Mouse (Mus musculus) CH12.LX (cell line): ENCODE data around the gene Pdzd3. TPM values are rescaled to one million over a fixed set of nuclear protein-coding genes. Genes with fewer than 3 reads are reported as not detected.

Experiments
- DNase-seq: peaks from one replicate; pipeline ENCODE4 v3.0.0-alpha.2; 2013; ENCODE audit errors: extremely low read depth
- H3K27ac ChIP-seq: 2 replicates; pipeline ENCODE4 v1.5.1; 2012; ENCODE audit warnings: low read depth, mild to moderate bottlenecking, control low read depth, moderate library complexity; ENCODE audit not compliant: insufficient read depth
- H3K27me3 ChIP-seq: replicated peaks from 2 replicates; pipeline ENCODE3; 2012; ENCODE audit warnings: inconsistent platforms
- H3K36me3 ChIP-seq, 2 experiments: replicated peaks in 1 of 2; 2 replicates each; pipeline versions ENCODE3 to v1.6.1; 2012; ENCODE audit warnings: inconsistent platforms in 1 of 2, low read length in 1 of 2, mild to moderate bottlenecking in 1 of 2, mixed read lengths in 1 of 2, moderate library complexity in 1 of 2; ENCODE audit not compliant: control insufficient read depth in 1 of 2, insufficient read depth in 1 of 2
- H3K4me1 ChIP-seq, 2 experiments: 2 replicates each; pipeline ENCODE4 v1.6.1; 2012; ENCODE audit warnings: inconsistent platforms in 1 of 2, moderate library complexity in 1 of 2; ENCODE audit not compliant: insufficient read depth in 2 of 2, control insufficient read depth in 1 of 2
- H3K4me2 ChIP-seq: 2 replicates; pipeline ENCODE4 v1.6.1; 2012; ENCODE audit warnings: low read depth, mild to moderate bottlenecking, control low read depth; ENCODE audit not compliant: poor library complexity, insufficient read depth, severe bottlenecking
- H3K4me3 ChIP-seq, 3 experiments: fragments of 150-350 bp in 1 of 3; sonication (generic) in 1 of 3; replicated peaks in 1 of 3; 2 replicates each; pipeline versions ENCODE3 to v1.5.1; 2011 to 2012; ENCODE audit warnings: low read depth in 2 of 3, low read length in 2 of 3, mild to moderate bottlenecking in 2 of 3, moderate library complexity in 2 of 3, control low read depth in 1 of 3, improper control_type of control experiment in 1 of 3, inconsistent platforms in 1 of 3, mixed read lengths in 1 of 3; ENCODE audit not compliant: poor library complexity in 1 of 3
- H3K79me2 ChIP-seq: replicated peaks from 2 replicates; pipeline ENCODE4 v1.6.1; 2012; ENCODE audit warnings: mild to moderate bottlenecking, moderate library complexity; ENCODE audit not compliant: control insufficient read depth, poor library complexity, insufficient read depth, severe bottlenecking; ENCODE audit errors: extremely low read depth
- H3K9ac ChIP-seq: 2 replicates; pipeline ENCODE4 v1.6.1; 2012; ENCODE audit warnings: low read depth, mild to moderate bottlenecking, control low read depth, moderate library complexity; ENCODE audit not compliant: insufficient read depth
- H3K9me3 ChIP-seq: replicated peaks from 2 replicates; pipeline ENCODE3; 2012; ENCODE audit warnings: low read length, inconsistent platforms, mixed read lengths
- BHLHE40 ChIP-seq: IDR thresholded peaks from 2 replicates; pipeline ENCODE4 v1.6.1; 2011; ENCODE audit warnings: mild to moderate bottlenecking, low read depth, low read length, improper control_type of control experiment
- CHD1 ChIP-seq: IDR thresholded peaks from 2 replicates; pipeline ENCODE4 v1.6.1; 2012; ENCODE audit warnings: low read depth, low read length, improper control_type of control experiment, inconsistent platforms
- CHD2 ChIP-seq: IDR thresholded peaks from 2 replicates; pipeline ENCODE4 v1.6.1; 2011; ENCODE audit warnings: low read length, improper control_type of control experiment
- CTCF ChIP-seq, 2 experiments: IDR thresholded peaks in 1 of 2; conservative IDR thresholded peaks in 1 of 2; 2 replicates each; pipeline ENCODE4 v1.5.1; 2011 to 2012; ENCODE audit warnings: low read depth in 2 of 2, low read length in 2 of 2, improper control_type of control experiment in 1 of 2, inconsistent platforms in 1 of 2, mild to moderate bottlenecking in 1 of 2, moderate library complexity in 1 of 2
- E2F4 ChIP-seq: IDR thresholded peaks from 2 replicates; pipeline ENCODE4 v1.6.1; 2011; ENCODE audit warnings: low read depth, low read length, improper control_type of control experiment; ENCODE audit not compliant: insufficient replicate concordance
- ELF1 ChIP-seq: IDR thresholded peaks from 2 replicates; pipeline ENCODE4 v1.6.1; 2014; ENCODE audit warnings: low read depth, mild to moderate bottlenecking, inconsistent platforms, low read length, improper control_type of control experiment
- EP300 ChIP-seq: IDR thresholded peaks from 2 replicates; pipeline ENCODE4 v1.6.1; 2011; ENCODE audit warnings: low read length, improper control_type of control experiment
- ETS1 ChIP-seq: conservative IDR thresholded peaks from 2 replicates; pipeline ENCODE4 v1.6.1; 2012; ENCODE audit warnings: low read depth, mild to moderate bottlenecking, inconsistent platforms, low read length, improper control_type of control experiment, moderate library complexity
- GABPA ChIP-seq: IDR thresholded peaks from 2 replicates; pipeline ENCODE4 v1.6.1; 2012; ENCODE audit warnings: low read depth, low read length, improper control_type of control experiment, inconsistent platforms; ENCODE audit not compliant: insufficient replicate concordance
- IRF4 ChIP-seq: IDR thresholded peaks from 2 replicates; pipeline ENCODE4 v1.6.1; 2014; ENCODE audit warnings: low read depth, mild to moderate bottlenecking, inconsistent platforms, low read length, improper control_type of control experiment
- JUN ChIP-seq: IDR thresholded peaks from 2 replicates; pipeline ENCODE4 v1.6.1; 2011; ENCODE audit warnings: low read depth, mild to moderate bottlenecking, low read length, improper control_type of control experiment, moderate library complexity; ENCODE audit not compliant: insufficient read depth
- JUND ChIP-seq: conservative IDR thresholded peaks from 2 replicates; pipeline ENCODE4 v1.6.1; 2011; ENCODE audit warnings: low read depth, low read length, improper control_type of control experiment
- KAT2A ChIP-seq: IDR thresholded peaks from 2 replicates; pipeline ENCODE4 v1.6.1; 2012; ENCODE audit warnings: low read length, improper control_type of control experiment, inconsistent platforms; ENCODE audit not compliant: insufficient replicate concordance
- MAFK ChIP-seq: IDR thresholded peaks from 2 replicates; pipeline ENCODE4 v1.6.1; 2011; ENCODE audit warnings: low read length, improper control_type of control experiment; ENCODE audit not compliant: insufficient replicate concordance
- MAX ChIP-seq: IDR thresholded peaks from 2 replicates; pipeline ENCODE4 v1.6.1; 2011; ENCODE audit warnings: low read length, improper control_type of control experiment
- MAZ ChIP-seq: IDR thresholded peaks from 2 replicates; pipeline ENCODE4 v1.6.1; 2012; ENCODE audit warnings: low read depth, mild to moderate bottlenecking, inconsistent platforms, low read length, improper control_type of control experiment, moderate library complexity
- MEF2A ChIP-seq: IDR thresholded peaks from 2 replicates; pipeline ENCODE4 v1.6.1; 2014; ENCODE audit warnings: low read depth, mild to moderate bottlenecking, inconsistent platforms, low read length, improper control_type of control experiment, borderline replicate concordance
- MXI1 ChIP-seq: IDR thresholded peaks from 2 replicates; pipeline ENCODE4 v1.6.1; 2011; ENCODE audit warnings: mild to moderate bottlenecking, low read depth, low read length, improper control_type of control experiment
- MYC ChIP-seq: IDR thresholded peaks from 2 replicates; pipeline ENCODE4 v1.6.1; 2011; ENCODE audit warnings: low read depth, mild to moderate bottlenecking, improper control_type of control experiment, low read length
- NELFE ChIP-seq: IDR thresholded peaks from 2 replicates; pipeline ENCODE4 v1.6.1; 2011; ENCODE audit warnings: low read depth, low read length, improper control_type of control experiment
- NRF1 ChIP-seq: IDR thresholded peaks from 2 replicates; pipeline ENCODE4 v1.6.1; 2014; ENCODE audit warnings: low read depth, mild to moderate bottlenecking, inconsistent platforms, low read length, improper control_type of control experiment, moderate library complexity
- PAX5 ChIP-seq: IDR thresholded peaks from 2 replicates; pipeline ENCODE4 v1.6.1; 2012; ENCODE audit warnings: low read length, inconsistent platforms, mixed read lengths
- POLR2A ChIP-seq: IDR thresholded peaks from 2 replicates; pipeline ENCODE4 v1.6.1; 2011; ENCODE audit warnings: low read depth, mild to moderate bottlenecking, improper control_type of control experiment, low read length
- POLR2AphosphoS2 ChIP-seq: IDR thresholded peaks from 2 replicates; pipeline ENCODE4 v1.6.1; 2011; ENCODE audit warnings: low read depth, low read length, improper control_type of control experiment
- RAD21 ChIP-seq: IDR thresholded peaks from 2 replicates; pipeline ENCODE4 v1.6.1; 2011; ENCODE audit warnings: low read depth, mild to moderate bottlenecking, low read length, improper control_type of control experiment, moderate library complexity
- RCOR1 ChIP-seq: conservative IDR thresholded peaks from 2 replicates; pipeline ENCODE4 v1.6.1; 2012; ENCODE audit warnings: low read depth, mild to moderate bottlenecking, inconsistent platforms, low read length, improper control_type of control experiment
- SIN3A ChIP-seq: IDR thresholded peaks from 2 replicates; pipeline ENCODE4 v1.6.1; 2012; ENCODE audit warnings: low read length, improper control_type of control experiment, inconsistent platforms
- SMC3 ChIP-seq: IDR thresholded peaks from 2 replicates; pipeline ENCODE4 v1.6.1; 2011; ENCODE audit warnings: low read depth, low read length, improper control_type of control experiment
- TBP ChIP-seq: conservative IDR thresholded peaks from 2 replicates; pipeline ENCODE4 v1.6.1; 2011; ENCODE audit warnings: low read depth, low read length, improper control_type of control experiment
- TCF12 ChIP-seq: IDR thresholded peaks from 2 replicates; pipeline ENCODE4 v1.6.1; 2014; ENCODE audit warnings: low read depth, mild to moderate bottlenecking, inconsistent platforms, low read length, improper control_type of control experiment
- UBTF ChIP-seq: IDR thresholded peaks from 2 replicates; pipeline ENCODE4 v1.6.1; 2012; ENCODE audit warnings: low read depth, mild to moderate bottlenecking, inconsistent platforms, low read length, improper control_type of control experiment, moderate library complexity
- USF1 ChIP-seq: IDR thresholded peaks from 2 replicates; pipeline ENCODE4 v1.6.1; 2014; ENCODE audit warnings: low read depth, mild to moderate bottlenecking, inconsistent platforms, low read length, improper control_type of control experiment
- USF2 ChIP-seq: conservative IDR thresholded peaks from 2 replicates; pipeline ENCODE4 v1.6.1; 2011; ENCODE audit warnings: low read depth, low read length, improper control_type of control experiment
- ZC3H11A ChIP-seq: IDR thresholded peaks from 2 replicates; pipeline ENCODE4 v1.6.1; 2012; ENCODE audit warnings: low read depth, mild to moderate bottlenecking, inconsistent platforms, low read length, improper control_type of control experiment
- ZKSCAN1 ChIP-seq: IDR thresholded peaks from 2 replicates; pipeline ENCODE4 v1.6.1; 2012; ENCODE audit warnings: low read depth, inconsistent platforms, low read length, improper control_type of control experiment, borderline replicate concordance
- ZMIZ1 ChIP-seq: IDR thresholded peaks from 2 replicates; pipeline ENCODE4 v1.6.1; 2012; ENCODE audit warnings: low read depth, mild to moderate bottlenecking, inconsistent platforms, low read length, improper control_type of control experiment
- ZNF384 ChIP-seq: IDR thresholded peaks from 2 replicates; pipeline ENCODE4 v1.6.1; 2012; ENCODE audit warnings: low read depth, low read length, improper control_type of control experiment, inconsistent platforms
- dilution Hi-C: fragments of 300-500 bp; cut with MboI; formaldehyde crosslinking; loops from 2 replicates; pipeline ENCODE4 v1.14.3; 2020; ENCODE audit warnings: low sequenced_read_pairs; ENCODE audit not compliant: extremely low pct_unique_long_range_greater_than_20kb, extremely low pct_ligation_motif_present
- in situ Hi-C: fragments of 300-500 bp; cut with MboI; formaldehyde crosslinking; loops from 3 replicates; pipeline ENCODE4 v1.14.3; 2019; ENCODE audit warnings: low sequenced_read_pairs, low pct_ligation_motif_present, low pct_unique_long_range_greater_than_20kb, mixed read lengths
- polyA plus RNA-seq: library from polyadenylated mRNA; unstranded; fragments of >175 nt; gene quantifications from 2 replicates; pipeline ENCODE4 v1.2.1, GENCODE M21; 2012; ENCODE audit warnings: low read depth; ENCODE audit not compliant: insufficient read length
- total RNA-seq, 2 experiments: library from RNA; depleted of rRNA; stranded (reverse); fragments of 300-350 nt in 1 of 2; fragments of >200 nt in 1 of 2; gene quantifications; 2 replicates each; pipeline ENCODE4 v1.2.3; 2012 to 2014

Gene Pdzd3
- total and polyA plus RNA-seq, 3 experiments, result 0.09 to 0.21 (median 0.13) TPM

GRCm38 (mm10) chr9:44234479-44235427 lies 16.5 kb downstream of the Pdzd3 start:
- Histone ChIP-seq H3K9ac (peak overlapping the region; percentile 78), H3K79me2 (peaks cover 38% of the 10 kb centered on the region), H3K9me3 (no peaks in the 10 kb centered on the region), H3K4me3 (peak overlapping the region; percentile 48 to 59 (median 56)), H3K4me2 (peak overlapping the region; percentile 85), H3K27me3 (no peaks in the 10 kb centered on the region), H3K27ac (peak overlapping the region; percentile 77), H3K36me3 (peaks cover 2 to 5% of the 10 kb centered on the region in 2 experiments), H3K4me1 (peaks cover 15 to 62% of the 10 kb centered on the region in 2 experiments; a peak in 3 of 4 replicates)
- in situ Hi-C loops, result loop anchor here (10.0 kb wide), 1 partner anchor 50 kb away; no protein-coding TSS in a partner anchor
- dilution Hi-C loops, result no loop called here
- peak; percentile 77 for DNase-seq
- TF ChIP-seq POLR2AphosphoS2 (peak; percentile 9; the same call in 1 of the 2 replicates), USF2 (no peak), E2F4 (no peak; the same call in 1 of the 2 replicates), MEF2A (no peak), ELF1 (no peak), MXI1 (no peak; the same call in none of the 2 replicates), TCF12 (peak; percentile 10), MYC (peak; percentile 46), MAFK (peak; percentile 3; the same call in 1 of the 2 replicates), CTCF (conservative IDR thresholded peaks at IDR 0.05 in 1 of 2, IDR thresholded peaks at IDR 0.05 in 1 of 2; ENCODE audit: low read depth in 2 of 2, low read length in 2 of 2) (no peak; a peak in 1 of 4 replicates), USF1 (no peak), POLR2A (peak; percentile 18), RCOR1 (no peak; the same call in 1 of the 2 replicates), TBP (peak; percentile 16; the same call in 1 of the 2 replicates), PAX5 (no peak), MAX (peak; percentile 72), RAD21 (no peak), ETS1 (no peak), UBTF (no peak), BHLHE40 (no peak), JUN (no peak), KAT2A (0 out of 2 replicates have a peak, but pooled peaks have one; percentile 9), NELFE (peak; percentile 5; the same call in 1 of the 2 replicates), NRF1 (no peak; the same call in 1 of the 2 replicates), IRF4 (no peak; the same call in 1 of the 2 replicates), CHD1 (no peak; the same call in 1 of the 2 replicates), EP300 (peak; percentile 45; the same call in 1 of the 2 replicates), SIN3A (0 out of 2 replicates have a peak, but pooled peaks have one; percentile 47), ZMIZ1 (peak; percentile 26; the same call in 1 of the 2 replicates), MAZ (no peak), CHD2 (no peak), JUND (peak; percentile 62), ZC3H11A (no peak), GABPA (no peak), ZKSCAN1 (no peak), ZNF384 (peak; percentile 84), SMC3 (no peak)
